Mouse (Mus musculus) small intestine, adult 2 months (tissue): ENCODE measurements around the gene Zfp704. TPM values are rescaled to one million over a fixed set of nuclear protein-coding genes. Genes with fewer than 3 reads are reported as not detected.

Experiments
- H3K27ac ChIP-seq: fragments of 200-500 bp; 2 replicates; pipeline ENCODE4 v1.5.1; 2012; ENCODE audit warnings: low read depth, low read length, control low read depth, inconsistent platforms; ENCODE audit not compliant: insufficient read depth
- H3K27me3 ChIP-seq: fragments of 200-500 bp; 2 replicates; pipeline ENCODE4 v1.6.1; 2012; ENCODE audit warnings: mild to moderate bottlenecking, moderate library complexity, low read length, inconsistent platforms; ENCODE audit not compliant: control insufficient read depth, insufficient read depth
- H3K36me3 ChIP-seq: fragments of 200-500 bp; 2 replicates; pipeline ENCODE4 v1.6.1; 2012; ENCODE audit warnings: mild to moderate bottlenecking, low read length, control low read depth, inconsistent platforms; ENCODE audit not compliant: control insufficient read depth, insufficient read depth
- H3K4me1 ChIP-seq: fragments of 200-500 bp; 2 replicates; pipeline ENCODE4 v1.6.1; 2012; ENCODE audit warnings: low read length, inconsistent platforms, mixed read lengths; ENCODE audit not compliant: control insufficient read depth, insufficient read depth, insufficient read length
- H3K4me3 ChIP-seq: fragments of 200-500 bp; 2 replicates; pipeline ENCODE4 v1.5.1; 2012; ENCODE audit warnings: low read depth, mild to moderate bottlenecking, control low read depth, inconsistent platforms, low read length, moderate library complexity
- CTCF ChIP-seq: fragments of 200-500 bp; IDR thresholded peaks from 2 replicates; pipeline ENCODE4 v1.5.1; 2012; ENCODE audit warnings: low read depth, mild to moderate bottlenecking, control low read depth, inconsistent platforms, low read length, moderate library complexity, mixed read lengths; ENCODE audit not compliant: insufficient replicate concordance, insufficient read length; ENCODE audit errors: extremely low read depth
- POLR2A ChIP-seq: fragments of 200-500 bp; IDR thresholded peaks from 2 replicates; pipeline ENCODE4 v1.6.1; 2012; ENCODE audit warnings: low read depth, mild to moderate bottlenecking, control low read depth, inconsistent platforms, low read length, moderate library complexity
- WGBS: fragments of 180-500 bp; shearing (Covaris S2); methylation state at CpG from one replicate; pipeline ENCODE4 v1.1.7; 2018; 5-methylcytosine and 5-hydroxymethylcytosine counted together
- polyA plus RNA-seq: library from polyadenylated mRNA; depleted of rRNA; stranded (reverse); fragments of >200 nt; gene quantifications from 2 replicates; pipeline ENCODE4 v1.2.3, GENCODE M21; 2012

The Zfp704 gene
- polyA plus RNA-seq, 1 experiment = 1.5 TPM

DNA sequence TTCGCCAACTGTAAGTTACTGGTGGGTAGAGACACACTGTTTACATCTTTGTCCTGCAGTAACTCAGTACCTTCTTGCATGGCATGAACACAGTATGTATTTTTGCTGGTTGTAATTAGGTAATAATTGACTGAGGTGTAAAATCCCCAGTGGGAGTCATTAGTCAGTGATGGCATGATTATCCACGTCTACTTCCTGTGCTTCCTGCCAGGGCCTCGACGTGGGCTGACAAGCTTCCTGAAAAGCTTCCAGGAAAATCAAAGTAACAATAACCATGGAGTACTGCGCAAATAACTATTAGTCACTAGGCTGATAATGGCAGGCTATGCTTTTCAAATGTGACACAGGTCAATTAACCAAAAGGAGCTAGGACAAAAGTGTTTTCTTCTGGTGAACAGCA, 112.6 kb downstream of the Zfp704 start:
- Histone ChIP-seq H3K36me3 (no peaks in the 10 kb centered on the region), H3K27ac (no peak overlapping the region), H3K4me1 (peaks cover 2% of the 10 kb centered on the region; the same call in 1 of the 2 replicates), H3K4me3 (no peak overlapping the region), H3K27me3 (no peaks in the 10 kb centered on the region)
- no peak for TF ChIP-seq CTCF
- TF ChIP-seq POLR2A = no peak
- 37% methylated on average over 5 of the region's 5 CpGs for WGBS

DNA sequence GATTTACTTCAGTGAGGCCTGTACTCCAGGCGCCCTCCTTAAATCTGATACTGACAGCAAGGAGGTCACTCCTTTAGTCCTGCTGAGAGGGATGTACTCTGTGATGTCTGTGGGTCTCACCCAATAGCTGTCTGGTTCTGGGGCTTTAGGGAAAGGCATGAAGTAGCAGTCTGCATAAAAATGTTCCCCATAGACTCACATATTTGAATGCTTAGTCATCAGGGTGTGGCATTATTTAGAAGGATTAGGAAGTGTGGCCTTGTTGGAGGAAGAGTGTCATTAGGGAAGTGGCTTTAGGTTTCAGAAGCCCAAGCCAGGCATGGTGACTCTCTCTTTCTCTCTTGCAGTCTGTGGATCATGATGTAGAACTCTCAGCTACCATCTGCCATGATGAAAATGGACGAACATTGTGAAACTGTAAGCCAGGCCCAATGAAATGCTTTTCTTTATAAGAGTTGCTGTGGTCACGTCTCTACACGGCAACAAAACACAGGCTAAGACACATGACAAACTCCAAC, 118.1 kb downstream of the Zfp704 start:
- Histone ChIP-seq H3K36me3 (no peaks in the 10 kb centered on the region), H3K4me1 (no peaks in the 10 kb centered on the region), H3K4me3 (no peak overlapping the region), H3K27me3 (no peaks in the 10 kb centered on the region), H3K27ac (no peak overlapping the region)
- WGBS = 93% methylated on average over 4 of the region's 4 CpGs
- TF ChIP-seq POLR2A (no peak), CTCF (no peak)

DNA sequence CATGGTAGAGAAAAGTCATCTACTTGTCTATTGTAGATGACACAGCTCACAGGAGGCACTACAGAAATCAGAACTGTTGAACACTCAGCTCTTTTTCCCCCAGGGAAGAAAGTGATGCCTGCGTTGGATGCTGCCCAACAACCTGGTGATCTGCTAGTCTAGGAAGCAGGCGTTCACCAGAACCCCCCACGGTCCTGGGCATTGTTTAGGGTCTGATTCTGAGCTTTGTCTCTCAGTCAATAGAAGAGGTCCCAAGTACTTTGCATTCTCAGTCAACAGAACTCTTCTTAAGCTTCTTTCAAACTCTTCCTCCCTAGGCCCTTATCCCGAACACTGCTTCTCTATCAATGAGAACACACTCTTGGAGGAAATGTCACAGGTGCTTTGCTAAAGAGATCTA, 122.2 kb downstream of the Zfp704 start:
- WGBS = 94% methylated on average over 4 of the region's 4 CpGs
- Histone ChIP-seq H3K36me3 (no peaks in the 10 kb centered on the region), H3K27ac (no peak overlapping the region), H3K4me1 (no peaks in the 10 kb centered on the region), H3K27me3 (no peaks in the 10 kb centered on the region), H3K4me3 (no peak overlapping the region)
- TF ChIP-seq POLR2A (no peak), CTCF (no peak)

DNA sequence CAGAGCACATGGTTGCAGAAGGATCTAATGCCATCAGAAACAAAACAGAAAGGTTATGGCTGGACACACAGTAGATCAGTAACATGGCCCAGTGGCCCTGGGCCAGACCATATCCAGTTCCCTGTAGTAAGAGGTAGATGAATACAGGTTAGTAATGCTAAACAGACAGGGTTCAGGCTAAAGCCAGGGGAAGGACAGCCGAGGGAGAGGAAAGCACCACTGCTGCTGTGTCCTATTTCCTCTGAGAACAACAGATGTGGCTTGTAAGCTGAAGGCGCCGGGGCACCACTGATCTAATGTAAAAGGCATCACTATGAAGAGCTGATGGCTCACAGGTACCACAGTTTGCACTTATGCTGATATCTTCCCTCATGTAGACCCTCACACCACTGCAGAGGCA, 124.4 kb downstream of the Zfp704 start:
- Histone ChIP-seq H3K27ac (no peak overlapping the region), H3K27me3 (no peaks in the 10 kb centered on the region), H3K36me3 (no peaks in the 10 kb centered on the region), H3K4me3 (no peak overlapping the region), H3K4me1 (no peaks in the 10 kb centered on the region)
- 84% methylated on average over 3 of the region's 3 CpGs for WGBS
- TF ChIP-seq POLR2A (no peak), CTCF (no peak)

DNA sequence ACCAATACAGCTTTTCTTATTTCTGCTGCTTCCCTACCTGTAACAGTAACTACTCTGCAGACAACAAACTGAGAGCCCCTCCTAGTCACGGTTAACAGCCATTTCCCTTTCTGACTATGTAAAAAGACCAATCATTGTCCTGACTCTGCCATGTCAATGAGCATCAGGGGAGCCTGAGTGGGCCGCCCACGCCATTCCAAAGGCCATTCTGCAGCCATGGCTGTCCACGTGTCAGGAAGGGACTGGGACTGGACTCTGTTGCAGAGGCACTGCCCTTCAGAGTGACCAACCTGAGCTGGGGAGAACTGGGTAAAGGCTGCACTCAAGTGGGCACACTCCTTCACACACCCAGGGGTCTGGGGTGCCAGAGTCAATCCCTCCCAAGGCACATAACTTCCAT, 127.9 kb downstream of the Zfp704 start:
- no peaks in the 10 kb centered on the region for H3K4me1 ChIP-seq
- 91% methylated on average over 4 of the region's 4 CpGs for WGBS
- no peak overlapping the region for H3K27ac ChIP-seq
- no peak for TF ChIP-seq POLR2A
- TF ChIP-seq CTCF = no peak
- no peak overlapping the region for H3K4me3 ChIP-seq
- H3K36me3 ChIP-seq = no peaks in the 10 kb centered on the region
- no peaks in the 10 kb centered on the region for H3K27me3 ChIP-seq

DNA sequence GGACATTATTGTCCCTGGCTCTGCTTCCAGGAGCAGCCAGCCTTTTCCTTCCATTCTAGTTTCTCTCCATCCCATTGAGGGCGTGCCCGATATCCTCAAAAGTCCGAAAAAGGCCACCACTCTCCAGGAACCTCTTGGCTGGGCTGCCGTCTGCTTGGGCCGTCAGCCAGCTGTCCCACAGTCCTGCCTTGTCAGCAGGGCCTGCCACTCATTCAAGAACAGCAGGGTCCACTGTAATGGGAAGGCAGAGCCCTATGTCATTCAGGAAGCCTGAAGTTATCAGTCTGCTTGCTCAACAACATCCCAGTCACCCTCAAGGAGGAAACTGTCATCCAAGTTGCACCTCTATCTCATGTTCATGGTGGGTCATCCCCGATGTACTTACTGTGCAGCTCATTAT, 128.5 kb downstream of the Zfp704 start:
- H3K27me3 ChIP-seq = no peaks in the 10 kb centered on the region
- H3K4me3 ChIP-seq = no peak overlapping the region
- 74% methylated on average over 6 of the region's 6 CpGs for WGBS
- no peaks in the 10 kb centered on the region for H3K36me3 ChIP-seq
- H3K27ac ChIP-seq = no peak overlapping the region
- TF ChIP-seq POLR2A (no peak), CTCF (no peak)
- H3K4me1 ChIP-seq = no peaks in the 10 kb centered on the region

DNA sequence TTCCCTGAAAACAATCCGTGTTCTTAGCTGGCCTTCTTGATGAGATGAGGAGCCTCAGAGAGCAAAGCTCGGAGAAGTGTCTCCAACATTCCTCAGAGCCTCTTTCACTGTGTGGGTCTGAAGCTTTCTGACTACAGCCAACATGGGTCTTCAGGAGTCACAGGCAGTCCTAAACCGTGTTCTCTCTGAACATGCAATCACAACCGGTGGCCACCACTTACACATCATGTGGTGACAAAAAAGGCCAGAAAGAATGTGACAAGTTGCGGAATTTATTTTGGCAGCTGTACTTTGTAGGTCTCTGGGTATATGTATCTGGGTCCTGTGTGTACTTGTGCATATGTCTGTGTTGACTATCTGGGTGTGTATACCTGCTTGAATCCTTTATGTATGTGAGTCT, 128.9 kb downstream of the Zfp704 start:
- Histone ChIP-seq H3K27me3 (no peaks in the 10 kb centered on the region), H3K36me3 (no peaks in the 10 kb centered on the region), H3K4me1 (no peaks in the 10 kb centered on the region), H3K4me3 (no peak overlapping the region), H3K27ac (no peak overlapping the region)
- WGBS = 87% methylated on average over 5 of the region's 5 CpGs
- TF ChIP-seq POLR2A = no peak
- TF ChIP-seq CTCF = no peak

DNA sequence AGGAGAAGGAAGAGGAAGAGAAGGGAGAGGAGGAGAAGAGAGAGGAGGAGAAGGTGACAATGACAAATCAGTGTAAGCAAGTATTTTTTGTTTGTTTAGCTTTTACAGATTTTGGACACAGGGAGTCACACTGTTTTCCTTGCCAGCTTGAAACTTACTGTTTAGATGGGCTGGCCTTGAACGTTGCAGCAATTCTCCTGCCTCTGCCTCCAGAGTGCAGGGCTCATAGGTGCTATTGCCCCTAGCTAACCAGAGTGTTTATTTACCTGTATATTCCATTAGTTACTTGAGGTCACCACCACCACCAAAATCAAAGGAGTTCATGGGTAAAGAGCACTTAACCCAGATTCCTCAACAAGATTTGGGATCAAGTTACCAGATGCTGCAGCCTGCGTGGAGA, 132.5 kb downstream of the Zfp704 start:
- no peak overlapping the region for H3K4me3 ChIP-seq
- TF ChIP-seq CTCF (no peak), POLR2A (no peak)
- WGBS = 76% methylated on average over 2 of the region's 2 CpGs
- no peaks in the 10 kb centered on the region for H3K4me1 ChIP-seq
- H3K36me3 ChIP-seq = no peaks in the 10 kb centered on the region
- no peaks in the 10 kb centered on the region for H3K27me3 ChIP-seq
- no peak overlapping the region for H3K27ac ChIP-seq
